Mouse (Mus musculus): ENCODE measurements around the gene 2310033P09Rik. TPM values are rescaled to one million over a fixed set of nuclear protein-coding genes. Genes with fewer than 3 reads are reported as not detected.

Gene 2310033P09Rik
- polyA plus RNA-seq, 1 experiment, result 16.0 TPM

GRCm38 (mm10) chr11:59230144-59230760, 22.1 kb downstream of the 2310033P09Rik start:
- Histone ChIP-seq H3K36me3 (ENCODE audit: control insufficient read depth, insufficient read depth, low read length) (peaks cover 2% of the 10 kb centered on the region; the same call in 1 of the 2 replicates), H3K27me3 (ENCODE audit: control insufficient read depth, insufficient read depth, low read length) (no peaks in the 10 kb centered on the region), H3K4me3 (ENCODE audit: low read depth, low read length) (no peak overlapping the region), H3K4me1 (ENCODE audit: control insufficient read depth, insufficient read depth, insufficient read length, low read length) (peaks cover 11% of the 10 kb centered on the region), H3K27ac (ENCODE audit: insufficient read depth, low read depth, low read length) (no peak overlapping the region)
- 8% methylated on average over 7 of the region's 7 CpGs for WGBS
- TF ChIP-seq POLR2A (IDR thresholded peaks at IDR 0.05; ENCODE audit: low read depth, low read length), result no peak
- peak; percentile 87; the same call in 1 of the 2 replicates for TF ChIP-seq CTCF (IDR thresholded peaks at IDR 0.05; ENCODE audit: extremely low read depth, insufficient read length, insufficient replicate concordance, low read depth, low read length)

DNA sequence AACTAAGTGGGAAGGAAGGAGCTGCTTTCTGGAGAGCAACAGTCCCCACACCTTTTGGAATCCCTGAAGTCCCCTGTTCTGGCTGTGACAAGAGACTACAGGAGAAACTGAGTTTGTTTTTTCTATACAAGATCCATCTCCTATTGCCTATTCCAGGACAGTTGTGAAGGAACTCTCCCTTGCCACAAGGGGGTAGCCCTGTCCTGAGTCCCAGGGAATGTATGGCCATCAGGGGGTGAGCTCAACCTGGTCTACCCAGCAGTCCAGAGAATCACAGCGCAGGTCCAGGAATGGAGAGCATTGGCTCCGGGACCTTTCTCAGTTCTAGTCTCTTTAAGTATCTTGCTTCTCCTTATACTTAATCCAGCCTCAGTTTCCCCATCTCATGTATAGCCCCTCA, 24.7 kb downstream of the 2310033P09Rik start:
- WGBS, result 84% methylated on average over 2 of the region's 2 CpGs
- H3K4me3 ChIP-seq (ENCODE audit: low read depth, low read length), result no peak overlapping the region
- H3K27ac ChIP-seq (ENCODE audit: insufficient read depth, low read depth, low read length), result no peak overlapping the region
- H3K36me3 ChIP-seq (ENCODE audit: control insufficient read depth, insufficient read depth, low read length), result no peaks in the 10 kb centered on the region
- TF ChIP-seq POLR2A (IDR thresholded peaks at IDR 0.05; ENCODE audit: low read depth, low read length) (no peak), CTCF (IDR thresholded peaks at IDR 0.05; ENCODE audit: extremely low read depth, insufficient read length, insufficient replicate concordance, low read depth, low read length) (no peak)
- H3K4me1 ChIP-seq (ENCODE audit: control insufficient read depth, insufficient read depth, insufficient read length, low read length), result peaks cover 10% of the 10 kb centered on the region
- no peaks in the 10 kb centered on the region; the same call in 1 of the 2 replicates for H3K27me3 ChIP-seq (ENCODE audit: control insufficient read depth, insufficient read depth, low read length)

GRCm38 (mm10) chr11:59238525-59239427, 30.7 kb downstream of the 2310033P09Rik start:
- TF ChIP-seq POLR2A (IDR thresholded peaks at IDR 0.05; ENCODE audit: low read depth, low read length) (no peak), CTCF (IDR thresholded peaks at IDR 0.05; ENCODE audit: extremely low read depth, insufficient read length, insufficient replicate concordance, low read depth, low read length) (peak; percentile 50; the same call in 1 of the 2 replicates)
- Histone ChIP-seq H3K4me1 (ENCODE audit: control insufficient read depth, insufficient read depth, insufficient read length, low read length) (no peaks in the 10 kb centered on the region), H3K27ac (ENCODE audit: insufficient read depth, low read depth, low read length) (no peak overlapping the region), H3K36me3 (ENCODE audit: control insufficient read depth, insufficient read depth, low read length) (no peaks in the 10 kb centered on the region), H3K4me3 (ENCODE audit: low read depth, low read length) (no peak overlapping the region), H3K27me3 (ENCODE audit: control insufficient read depth, insufficient read depth, low read length) (peaks cover 4% of the 10 kb centered on the region)
- 6% methylated on average over 14 of the region's 15 CpGs for WGBS

- Histone ChIP-seq H3K36me3 (ENCODE audit: control insufficient read depth, insufficient read depth, low read length) (no peaks in the 10 kb centered on the region), H3K27me3 (ENCODE audit: control insufficient read depth, insufficient read depth, low read length) (peaks cover 4% of the 10 kb centered on the region), H3K4me1 (ENCODE audit: control insufficient read depth, insufficient read depth, insufficient read length, low read length) (no peaks in the 10 kb centered on the region), H3K27ac (ENCODE audit: insufficient read depth, low read depth, low read length) (no peak overlapping the region), H3K4me3 (ENCODE audit: low read depth, low read length) (no peak overlapping the region)
- no peak for TF ChIP-seq CTCF (IDR thresholded peaks at IDR 0.05; ENCODE audit: extremely low read depth, insufficient read length, insufficient replicate concordance, low read depth, low read length)
- 61% methylated on average over 4 of the region's 4 CpGs for WGBS
Measured at GRCm38 (mm10) chr11:59239428-59239785, 31.3 kb downstream of the 2310033P09Rik start.

- H3K4me3 ChIP-seq (ENCODE audit: low read depth, low read length), result no peak overlapping the region
- H3K4me1 ChIP-seq (ENCODE audit: control insufficient read depth, insufficient read depth, insufficient read length, low read length), result no peaks in the 10 kb centered on the region
- no peaks in the 10 kb centered on the region for H3K36me3 ChIP-seq (ENCODE audit: control insufficient read depth, insufficient read depth, low read length)
- no peak overlapping the region for H3K27ac ChIP-seq (ENCODE audit: insufficient read depth, low read depth, low read length)
- H3K27me3 ChIP-seq (ENCODE audit: control insufficient read depth, insufficient read depth, low read length), result peaks cover 4% of the 10 kb centered on the region
- 82% methylated on average over 4 of the region's 4 CpGs for WGBS
- TF ChIP-seq CTCF (IDR thresholded peaks at IDR 0.05; ENCODE audit: extremely low read depth, insufficient read length, insufficient replicate concordance, low read depth, low read length), result no peak
- TF ChIP-seq POLR2A (IDR thresholded peaks at IDR 0.05; ENCODE audit: low read depth, low read length), result no peak
Measured at GRCm38 (mm10) chr11:59239796-59240195, 31.7 kb downstream of the 2310033P09Rik start.

- Histone ChIP-seq H3K27ac (ENCODE audit: insufficient read depth, low read depth, low read length) (no peak overlapping the region), H3K36me3 (ENCODE audit: control insufficient read depth, insufficient read depth, low read length) (no peaks in the 10 kb centered on the region), H3K4me3 (ENCODE audit: low read depth, low read length) (no peak overlapping the region), H3K4me1 (ENCODE audit: control insufficient read depth, insufficient read depth, insufficient read length, low read length) (no peaks in the 10 kb centered on the region), H3K27me3 (ENCODE audit: control insufficient read depth, insufficient read depth, low read length) (peaks cover 4% of the 10 kb centered on the region; the same call in 1 of the 2 replicates)
- 29% methylated on average over 3 of the region's 3 CpGs for WGBS
- TF ChIP-seq CTCF (IDR thresholded peaks at IDR 0.05; ENCODE audit: extremely low read depth, insufficient read length, insufficient replicate concordance, low read depth, low read length) (no peak), POLR2A (IDR thresholded peaks at IDR 0.05; ENCODE audit: low read depth, low read length) (no peak)
Measured at GRCm38 (mm10) chr11:59241841-59242240, 33.7 kb downstream of the 2310033P09Rik start.

DNA sequence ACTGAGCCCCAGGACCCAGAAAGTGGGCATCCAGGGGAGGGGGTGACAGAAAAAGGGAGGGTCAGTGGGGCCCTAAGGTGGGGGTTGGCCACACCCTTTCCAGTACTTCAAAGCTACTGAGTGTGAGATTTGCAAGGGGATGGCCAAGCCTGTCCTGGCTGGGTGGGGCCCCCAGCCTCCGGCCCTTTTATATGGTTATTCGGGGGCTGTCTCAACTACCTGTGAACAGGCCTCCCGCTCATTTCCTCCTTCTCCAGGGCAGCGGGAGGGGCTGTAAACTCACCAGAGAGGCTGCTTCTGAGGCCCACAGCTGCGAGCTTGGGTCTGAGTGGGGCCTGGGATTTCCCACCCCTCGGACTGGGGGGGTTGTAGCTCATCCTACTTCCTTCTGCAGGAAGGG, 35.7 kb downstream of the 2310033P09Rik start:
- Histone ChIP-seq H3K4me3 (ENCODE audit: low read depth, low read length) (no peak overlapping the region), H3K4me1 (ENCODE audit: control insufficient read depth, insufficient read depth, insufficient read length, low read length) (no peaks in the 10 kb centered on the region), H3K27ac (ENCODE audit: insufficient read depth, low read depth, low read length) (no peak overlapping the region), H3K36me3 (ENCODE audit: control insufficient read depth, insufficient read depth, low read length) (no peaks in the 10 kb centered on the region), H3K27me3 (ENCODE audit: control insufficient read depth, insufficient read depth, low read length) (peaks cover 8% of the 10 kb centered on the region; the same call in 1 of the 2 replicates)
- WGBS, result 26% methylated on average over 6 of the region's 6 CpGs
- TF ChIP-seq POLR2A (IDR thresholded peaks at IDR 0.05; ENCODE audit: low read depth, low read length), result no peak
- TF ChIP-seq CTCF (IDR thresholded peaks at IDR 0.05; ENCODE audit: extremely low read depth, insufficient read length, insufficient replicate concordance, low read depth, low read length), result no peak
